Mouse (Mus musculus): ENCODE measurements around the gene Als2cl.

The Als2cl gene

DNA sequence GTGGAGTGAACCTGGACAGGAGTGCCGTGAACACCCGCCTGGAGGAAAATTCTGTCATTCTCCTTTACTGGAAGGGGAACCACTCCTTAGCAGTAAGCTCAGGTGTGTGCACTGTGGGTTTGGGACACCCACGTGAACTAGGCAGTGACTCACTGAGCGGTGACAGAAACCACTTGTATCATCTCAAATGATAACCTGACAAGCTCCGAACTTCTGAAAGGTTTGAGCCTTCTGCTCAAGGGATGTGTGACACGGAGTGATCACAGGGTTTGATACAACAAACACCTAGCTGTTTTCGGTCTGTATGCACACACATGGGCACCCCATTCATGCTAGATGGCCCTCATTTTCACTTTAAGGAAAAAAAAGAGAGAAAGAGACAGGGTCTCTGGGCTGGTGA is 37.1 kb downstream of the Als2cl start, which contains the start of gene Fam240a:
TSS of gene Fam240a (minus strand) at position 76 of the 400 bp plus-strand sequence.
- DNase-seq (ENCODE audit: low spot score), result no peak

DNA sequence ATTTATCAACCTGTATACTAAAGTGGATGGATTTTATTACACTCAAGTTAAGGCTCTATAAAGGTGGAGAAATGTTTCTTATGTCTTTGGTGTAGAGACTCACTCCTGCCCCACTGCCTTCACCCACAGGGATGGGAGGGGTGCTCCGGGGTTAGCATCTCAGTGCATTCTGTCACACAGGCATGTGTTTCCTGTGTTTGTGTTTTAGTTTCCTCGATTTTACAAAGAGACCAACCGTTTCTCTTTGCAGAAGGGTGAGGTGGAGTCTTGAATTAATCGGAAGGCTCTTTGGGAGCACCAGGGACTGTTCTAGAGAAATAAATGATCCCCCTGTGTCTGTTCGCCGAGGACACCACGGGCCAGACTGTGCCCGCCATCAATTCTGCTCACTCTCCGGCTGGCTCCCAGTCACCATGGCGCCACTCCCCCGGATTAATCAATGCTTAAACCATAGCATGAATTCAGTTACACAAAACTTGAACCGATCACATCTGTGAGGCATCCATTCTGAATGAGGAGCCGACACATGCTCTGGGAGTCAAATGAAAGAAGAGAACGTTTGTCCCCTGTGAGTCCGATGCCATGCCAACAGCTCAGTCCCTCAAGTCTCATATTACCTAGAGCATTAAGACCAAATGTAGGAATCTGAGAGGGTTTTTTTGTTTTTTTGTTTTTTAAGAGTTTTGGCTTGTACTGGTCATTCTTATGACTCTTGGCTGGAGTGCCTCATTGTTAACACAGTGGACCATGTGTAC is 41.2 kb downstream of the Als2cl start:
- DNase-seq (ENCODE audit: low spot score), result no peak

DNA sequence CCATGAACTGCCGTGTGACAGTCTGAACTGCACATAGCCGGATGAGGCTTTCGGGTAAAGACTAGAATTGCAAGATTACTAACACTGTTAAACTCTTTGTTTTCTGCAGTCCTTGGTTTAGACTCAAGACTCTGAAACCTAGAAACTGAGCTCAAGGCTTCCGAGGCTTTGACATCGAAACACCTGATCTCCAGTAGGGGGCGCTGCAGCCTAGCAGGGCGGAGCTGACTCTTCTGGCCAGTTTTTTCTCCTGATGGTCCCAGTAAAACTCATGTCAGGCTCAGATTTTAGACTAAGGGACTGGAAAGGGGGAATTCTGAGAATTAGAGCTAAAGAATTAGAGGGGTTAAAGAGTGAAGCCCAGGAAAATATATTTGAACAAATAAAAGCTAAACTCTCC is 43.1 kb downstream of the Als2cl start:
- peak; percentile 91 for DNase-seq (ENCODE audit: low spot score)

DNA sequence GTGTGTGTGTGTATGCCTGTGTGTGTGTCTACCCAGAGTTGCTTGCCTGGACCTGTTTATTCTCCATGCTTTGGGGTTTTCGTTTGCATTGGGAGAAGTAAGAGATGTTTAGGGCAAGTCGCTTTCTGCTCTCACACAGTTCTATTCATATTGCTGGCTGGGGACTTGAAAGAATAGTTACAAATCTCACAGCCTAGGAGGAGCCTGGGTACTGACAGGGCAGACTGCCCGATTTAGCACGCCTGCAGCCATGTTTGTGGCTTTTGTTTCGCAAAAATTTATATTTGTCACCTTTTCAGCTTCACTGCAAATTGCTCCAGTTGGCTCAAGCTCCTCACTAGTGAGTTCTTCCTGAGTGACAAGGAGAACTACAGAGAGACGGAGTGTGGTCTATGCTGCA is 51.9 kb downstream of the Als2cl start:
- no peak for DNase-seq (ENCODE audit: low spot score)

DNA sequence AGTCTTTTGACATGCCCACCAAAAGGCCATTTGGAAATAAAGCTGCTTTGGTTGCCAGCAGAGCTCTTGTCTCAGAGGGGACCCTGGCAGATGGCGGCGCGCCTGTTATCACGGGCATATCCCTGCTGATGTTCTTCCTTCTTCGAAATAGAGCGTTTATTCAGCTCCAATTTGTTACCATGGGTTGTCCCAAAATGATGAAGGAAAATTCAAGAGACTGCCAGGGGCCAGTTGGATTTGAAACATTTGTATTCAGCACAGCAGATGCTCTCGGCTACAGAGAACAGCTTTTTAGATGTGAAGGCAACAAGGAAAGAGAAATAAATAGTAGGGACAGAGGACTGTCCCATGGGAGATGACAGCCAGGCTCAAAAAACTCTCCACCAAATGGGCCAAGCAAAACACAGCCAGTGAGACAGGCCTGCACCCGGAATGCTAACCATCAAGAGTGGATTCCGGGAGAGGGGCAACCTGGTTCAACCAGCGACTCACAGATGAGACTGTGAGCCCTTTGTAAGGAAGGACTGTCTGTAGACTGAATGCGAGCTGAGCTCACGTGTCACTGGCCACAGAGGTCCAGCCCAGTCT is 54.3 kb downstream of the Als2cl start:
- no peak for DNase-seq (ENCODE audit: low spot score)

DNA sequence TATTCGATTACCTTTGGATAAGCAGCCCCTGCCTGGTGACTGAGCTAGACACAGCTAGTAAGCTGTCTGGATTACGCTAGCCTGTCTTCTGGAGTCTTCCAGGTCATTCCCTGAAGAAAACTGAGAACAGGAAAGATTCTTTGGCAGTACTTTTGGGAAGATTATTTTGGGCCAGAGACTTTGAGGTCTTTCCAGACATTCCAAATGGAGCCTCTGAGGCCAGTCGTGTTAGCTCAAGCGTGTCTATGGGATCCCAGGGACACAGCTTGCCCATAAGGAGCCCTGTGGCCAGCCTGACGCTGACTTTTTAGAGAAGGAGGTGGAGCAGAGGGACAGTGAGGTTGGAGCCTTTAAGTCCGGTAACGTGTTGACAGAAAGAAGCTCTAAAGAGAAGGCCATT is 56.3 kb downstream of the Als2cl start:
- DNase-seq (ENCODE audit: low spot score), result no peak

DNA sequence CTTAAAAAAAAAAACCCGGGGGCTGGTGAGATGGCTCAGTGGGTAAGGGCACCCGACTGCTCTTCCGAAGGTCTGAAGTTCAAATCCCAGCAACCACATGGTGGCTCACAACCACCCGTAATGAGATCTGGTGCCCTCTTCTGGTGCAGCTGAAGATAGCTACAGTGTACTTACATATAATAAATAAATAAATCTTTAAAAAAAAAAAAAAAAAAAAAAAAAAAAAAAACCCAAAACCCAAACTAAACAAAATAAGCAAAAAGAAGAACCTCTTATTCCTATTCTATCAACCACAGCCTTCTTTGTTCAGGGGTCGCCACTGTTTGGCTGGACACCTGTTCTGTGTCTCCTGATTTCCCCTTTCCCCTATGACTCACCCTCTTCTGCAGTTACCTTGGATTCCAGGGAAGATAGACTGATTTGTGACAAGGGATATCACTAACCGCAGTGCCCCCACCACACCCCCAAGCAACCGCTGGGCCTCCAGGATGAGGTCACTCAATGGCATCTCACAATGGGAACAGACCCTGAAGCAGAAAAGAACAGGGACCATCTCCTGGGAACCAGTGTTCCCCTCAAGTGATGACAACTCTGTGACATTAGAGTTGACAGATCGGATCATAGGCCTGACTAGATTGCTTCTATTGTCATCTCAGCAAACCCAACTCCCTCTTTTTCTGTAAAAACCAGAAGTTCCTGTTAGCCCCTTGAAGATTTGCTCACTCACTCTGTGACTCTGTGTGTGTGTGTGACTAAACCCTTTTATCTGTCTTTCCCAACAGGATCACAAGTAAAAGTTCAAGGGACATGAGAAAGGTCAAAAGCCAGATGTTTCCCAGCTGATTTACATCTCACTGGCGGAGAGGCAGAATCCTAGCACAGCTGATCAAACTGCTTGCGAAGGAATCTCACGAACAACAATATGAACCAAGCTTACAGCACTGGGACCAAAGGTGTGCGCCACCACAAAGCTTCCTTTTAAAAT is 58.1 kb downstream of the Als2cl start:
- DNase-seq (ENCODE audit: low spot score), result no peak

DNA sequence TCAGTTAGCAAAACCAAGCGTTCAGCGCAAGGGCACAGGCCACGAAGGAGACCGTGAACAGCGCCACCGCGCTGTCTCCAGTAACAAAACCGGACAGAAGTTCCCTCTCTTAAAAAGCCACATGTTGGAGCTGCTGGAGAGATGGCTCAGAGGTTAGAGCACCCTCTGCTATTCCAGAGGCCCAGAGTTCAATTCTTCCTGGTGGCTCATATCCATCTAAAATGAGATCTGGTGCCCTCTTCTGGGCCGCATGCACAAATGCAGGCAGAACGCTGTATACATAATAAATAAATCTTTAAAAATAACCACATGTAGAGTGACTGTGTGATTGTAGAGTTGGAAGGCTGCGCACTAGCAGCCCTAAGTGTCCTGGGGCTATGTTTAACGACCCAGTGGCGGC is 64.6 kb downstream of the Als2cl start:
- no peak for DNase-seq (ENCODE audit: low spot score)

DNA sequence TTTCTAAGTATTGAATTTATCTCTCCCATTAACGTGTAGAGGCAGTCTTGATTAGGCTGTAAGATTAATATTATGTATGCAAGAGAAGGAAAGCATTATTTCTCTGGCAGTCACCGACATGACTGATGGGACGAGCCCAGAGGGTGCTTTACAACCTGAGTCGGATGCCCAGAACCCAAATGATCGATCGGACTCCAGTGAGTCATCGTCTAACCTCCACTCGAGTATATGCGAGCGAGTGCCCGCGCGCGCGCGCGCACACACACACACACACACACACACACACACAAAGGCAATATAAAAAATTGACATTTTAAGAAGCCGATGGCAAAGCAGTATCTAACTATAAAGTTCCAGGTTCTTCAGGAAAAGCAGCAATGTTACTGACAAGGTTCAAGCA is 65.7 kb downstream of the Als2cl start:
- no peak for DNase-seq (ENCODE audit: low spot score)

DNA sequence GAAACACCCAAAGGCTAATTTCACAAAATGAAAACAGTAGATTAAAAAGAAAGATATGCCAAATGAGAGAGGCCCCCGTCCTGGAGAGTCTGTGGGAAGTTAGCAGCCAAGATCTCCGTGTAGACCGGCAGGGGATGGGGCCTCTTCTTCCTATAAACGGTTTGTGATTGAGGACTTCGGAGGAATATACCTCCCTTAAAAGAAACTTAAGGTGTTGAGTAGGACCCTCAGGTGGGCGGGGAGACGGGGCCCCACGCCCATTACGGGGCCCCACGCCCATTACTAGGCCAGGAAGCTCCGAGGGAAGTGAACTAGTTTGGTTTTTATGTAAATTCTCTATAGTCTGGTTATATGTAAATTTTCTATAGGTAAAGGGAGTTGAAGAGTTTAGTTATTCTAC is 66.3 kb downstream of the Als2cl start, which contains the start of gene Tdgf1:
TSS of gene Tdgf1 (minus strand) at position 233 of the 400 bp plus-strand sequence.
- no peak for DNase-seq (ENCODE audit: low spot score)

DNA sequence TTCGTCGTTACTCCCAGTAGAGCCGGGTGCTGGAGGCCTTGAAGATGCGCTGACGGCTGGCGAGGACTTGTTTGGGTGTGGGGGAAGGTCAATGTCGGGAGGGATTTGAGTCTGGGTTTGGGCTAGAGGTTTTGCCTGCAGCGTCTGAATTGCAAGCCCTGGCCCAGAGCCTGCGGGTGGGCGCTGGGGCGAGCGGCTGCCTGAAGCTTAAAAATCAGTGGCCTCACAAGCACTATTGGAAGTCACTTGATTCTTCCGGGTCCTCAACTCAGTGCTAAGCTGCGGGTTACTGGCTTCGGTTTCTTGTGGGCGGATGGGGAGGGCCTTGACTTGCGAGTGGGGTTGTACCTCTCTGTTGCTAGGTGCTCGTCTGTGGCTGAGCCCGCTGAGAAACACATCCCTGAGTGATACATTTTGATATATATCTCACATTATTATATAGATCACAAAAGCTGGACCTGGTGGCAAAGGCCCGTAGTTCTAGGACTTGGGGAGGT is 66.9 kb downstream of the Als2cl start:
- DNase-seq (ENCODE audit: low spot score), result no peak

DNA sequence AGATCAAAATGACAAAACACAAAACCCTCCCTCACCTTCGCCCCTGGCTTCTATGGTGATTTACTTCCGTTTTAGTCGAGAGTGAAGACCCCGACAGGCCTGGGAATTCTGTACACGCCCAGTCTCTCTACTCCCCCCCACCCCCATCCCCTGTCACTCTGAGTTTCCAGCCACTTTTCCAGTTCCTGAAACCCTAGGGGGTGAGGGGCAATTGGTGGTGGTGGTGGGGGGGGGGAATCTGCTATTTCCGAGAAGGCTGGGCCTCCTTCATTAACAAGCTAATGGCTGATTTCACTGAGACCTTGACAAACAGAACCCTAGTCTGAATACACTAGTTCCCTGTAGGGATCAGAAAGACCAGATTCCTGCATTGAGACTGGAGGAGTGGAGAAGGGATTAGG is 67.6 kb downstream of the Als2cl start:
- DNase-seq (ENCODE audit: low spot score), result no peak

DNA sequence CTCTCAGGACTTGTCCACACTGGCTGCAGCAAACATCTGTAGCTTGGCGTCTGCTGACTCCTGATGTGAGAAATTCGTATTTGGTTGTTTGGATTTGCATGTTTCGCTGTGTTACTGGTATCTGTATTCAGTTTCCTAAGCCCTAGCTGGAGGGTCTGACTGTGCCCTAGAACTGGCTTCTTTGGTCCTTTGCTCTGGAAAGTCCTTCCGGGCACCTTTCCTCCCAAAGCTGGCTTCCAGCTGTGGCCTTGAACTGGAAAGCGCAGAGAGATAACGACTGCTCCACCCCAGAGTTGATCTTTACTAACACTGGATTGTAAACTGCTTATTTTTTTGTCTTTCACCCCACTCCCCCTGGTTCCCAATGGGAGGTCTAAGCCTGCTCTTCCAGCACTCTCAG is 68.2 kb downstream of the Als2cl start:
- DNase-seq (ENCODE audit: low spot score), result no peak

DNA sequence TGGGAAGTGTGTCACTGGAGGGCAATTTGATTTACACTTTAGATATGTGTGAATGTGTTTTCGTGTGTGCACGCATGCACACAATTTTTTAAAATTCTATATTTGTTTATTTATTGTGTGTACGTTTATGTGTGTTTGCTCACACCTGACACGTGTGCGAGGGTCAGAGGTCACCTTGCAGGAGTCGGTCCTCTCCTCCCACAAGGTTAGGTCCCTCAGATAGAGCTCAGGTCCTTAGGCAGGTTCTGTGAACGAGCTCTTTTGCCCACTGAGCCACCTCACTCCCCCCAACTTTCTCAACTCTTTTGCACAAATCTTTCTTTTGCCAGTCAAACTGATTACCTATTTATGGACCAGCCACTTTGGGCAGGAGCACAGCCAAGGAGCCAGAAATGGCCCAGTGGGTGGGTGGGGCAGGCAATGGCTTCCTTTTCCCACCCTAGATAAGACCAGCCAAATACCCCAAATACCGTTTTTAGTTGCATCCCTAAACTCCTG is 69.2 kb downstream of the Als2cl start:
- DNase-seq (ENCODE audit: low spot score), result no peak

DNA sequence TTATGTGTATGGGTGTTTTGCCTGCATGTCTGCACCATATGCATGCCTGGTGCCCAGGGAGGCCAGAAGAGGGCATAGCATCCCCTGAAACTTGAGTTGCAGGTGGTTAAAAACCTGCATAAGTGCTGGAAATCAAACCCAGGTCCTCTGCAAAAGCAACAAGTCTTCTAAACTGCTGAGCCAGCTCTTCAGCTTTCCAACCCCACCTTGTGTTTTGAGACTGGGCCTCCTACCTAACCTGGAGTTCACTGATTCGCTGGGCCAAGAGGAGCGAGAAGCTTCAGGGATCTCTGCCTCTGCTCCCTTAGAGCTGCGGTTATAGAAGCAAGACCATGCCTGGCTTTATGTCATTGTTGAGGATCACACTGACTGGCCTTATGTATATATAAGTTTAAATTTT is 70.4 kb downstream of the Als2cl start:
- DNase-seq (ENCODE audit: low spot score), result no peak
